Mouse (Mus musculus): ENCODE results near the gene Insl5.

The Insl5 gene

GRCm38 (mm10) chr4:102990016-102990415 lies 36.6 kb downstream of the Insl5 start:
- DNase-seq (ENCODE audit: low spot score): no peak

GRCm38 (mm10) chr4:102989391-102989790 lies 37.3 kb downstream of the Insl5 start:
- no peak for DNase-seq (ENCODE audit: low spot score)

GRCm38 (mm10) chr4:102988526-102988925 lies 38.1 kb downstream of the Insl5 start:
- DNase-seq (ENCODE audit: low spot score): no peak

- DNase-seq (ENCODE audit: low spot score): no peak
Observed at GRCm38 (mm10) chr4:102987756-102988155, 38.9 kb downstream of the Insl5 start.

- DNase-seq (ENCODE audit: low spot score): no peak
Observed at GRCm38 (mm10) chr4:102987325-102987724, 39.3 kb downstream of the Insl5 start.

GRCm38 (mm10) chr4:102986917-102987316 lies 39.7 kb downstream of the Insl5 start:
- no peak for DNase-seq (ENCODE audit: low spot score)

GRCm38 (mm10) chr4:102986173-102986572 lies 40.5 kb downstream of the Insl5 start:
- no peak for DNase-seq (ENCODE audit: low spot score)

GRCm38 (mm10) chr4:102981709-102982108 lies 44.9 kb downstream of the Insl5 start:
- DNase-seq (ENCODE audit: low spot score): no peak

GRCm38 (mm10) chr4:102979385-102979784 lies 47.3 kb downstream of the Insl5 start:
- no peak for DNase-seq (ENCODE audit: low spot score)

- peak; percentile 9 for DNase-seq (ENCODE audit: low spot score)
Observed at GRCm38 (mm10) chr4:102978440-102978839, 48.2 kb downstream of the Insl5 start, which contains the start of gene Tctex1d1. Gene Tctex1d1 (plus strand): TSS chr4:102978606.

- no peak for DNase-seq (ENCODE audit: low spot score)
Observed at GRCm38 (mm10) chr4:102977778-102978321, 48.8 kb downstream of the Insl5 start.

GRCm38 (mm10) chr4:102976290-102977275 lies 50.1 kb downstream of the Insl5 start:
- no peak for DNase-seq (ENCODE audit: low spot score)

- no peak for DNase-seq (ENCODE audit: low spot score)
Observed at GRCm38 (mm10) chr4:102974172-102974571, 52.5 kb downstream of the Insl5 start.

- DNase-seq (ENCODE audit: low spot score): no peak
Observed at GRCm38 (mm10) chr4:102972071-102972470, 54.6 kb downstream of the Insl5 start.

- DNase-seq (ENCODE audit: low spot score): no peak
Observed at GRCm38 (mm10) chr4:102971159-102971558, 55.5 kb downstream of the Insl5 start.

- no peak for DNase-seq (ENCODE audit: low spot score)
Observed at GRCm38 (mm10) chr4:102969599-102969998, 57.0 kb downstream of the Insl5 start.

All from ovary, postnatal 36 days (tissue).